Mouse (Mus musculus): ENCODE measurements around the gene Ctnna2. TPM values are rescaled to one million over a fixed set of nuclear protein-coding genes. Genes with fewer than 3 reads are reported as not detected.

Gene Ctnna2
- polyA plus RNA-seq, 1 experiment from 2014 or later: not detected

DNA sequence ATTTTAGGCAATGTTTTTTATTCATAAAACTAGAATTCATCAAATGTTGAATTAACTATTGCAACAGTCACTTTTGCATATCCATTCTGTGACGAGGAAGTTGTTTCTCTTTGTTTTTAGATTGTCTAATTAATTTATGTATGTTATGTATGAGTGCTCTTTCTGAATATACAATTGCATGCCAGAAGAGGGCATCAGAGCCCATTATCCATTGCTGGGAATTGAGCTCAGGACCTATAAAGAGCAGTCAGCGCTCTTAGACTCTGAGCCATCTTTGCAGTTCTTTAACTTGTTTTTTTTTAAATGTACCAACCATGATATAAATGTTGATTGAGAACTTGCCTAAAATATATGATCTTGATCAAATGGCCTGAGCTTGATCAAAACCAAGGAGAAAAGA, 340.7 kb downstream of the Ctnna2 start:
- Histone ChIP-seq H3K4me1 (ENCODE audit: insufficient read depth) (no peaks in the 10 kb centered on the region), H3K4me2 (ENCODE audit: low read depth, low read length) (no peak overlapping the region), H3K27me3 (ENCODE audit: insufficient read depth, low read length) (no peaks in the 10 kb centered on the region), H3K9me3 (ENCODE audit: low read length) (no peaks in the 10 kb centered on the region), H3K27ac (ENCODE audit: low read depth) (no peak overlapping the region), H3K9ac (replicated peaks) (no peak overlapping the region), H3K36me3 (replicated peaks; ENCODE audit: insufficient read depth, low read length) (no peaks in the 10 kb centered on the region), H3K4me3 (ENCODE audit: low read depth, low read length) (no peak overlapping the region)
- DNase-seq (no peak), ATAC-seq (no peak)
- TF ChIP-seq EP300 (IDR thresholded peaks at IDR 0.05; ENCODE audit: low read depth) (no peak), CTCF (IDR thresholded peaks at IDR 0.05; ENCODE audit: low read depth) (no peak)
- 70% methylated on average over 2 of the region's 2 CpGs for WGBS (ENCODE audit: insufficient replicate concordance)

DNA sequence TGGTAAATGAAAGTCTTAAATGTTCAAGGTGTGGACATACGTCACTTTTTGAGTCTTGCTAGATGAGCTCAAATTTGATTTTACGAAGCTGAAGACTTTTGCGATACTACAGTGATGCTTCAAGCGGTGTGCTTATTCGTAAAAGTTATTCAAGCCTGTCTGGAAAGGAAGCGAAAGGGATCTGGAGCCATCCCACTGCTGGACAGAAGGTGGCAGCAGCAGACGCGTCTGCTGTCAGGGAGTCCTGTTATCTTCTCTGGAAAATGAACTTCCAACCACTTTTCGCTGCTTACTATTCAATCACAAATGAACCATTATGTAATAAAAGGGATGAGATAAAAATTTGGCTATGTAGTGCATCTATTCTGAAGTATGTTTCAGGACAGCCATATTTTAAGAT, 345.5 kb downstream of the Ctnna2 start:
- WGBS (ENCODE audit: insufficient replicate concordance): 36% methylated on average over 9 of the region's 9 CpGs
- no peaks in the 10 kb centered on the region for H3K27me3 ChIP-seq (ENCODE audit: insufficient read depth, low read length)
- no peak for TF ChIP-seq EP300 (IDR thresholded peaks at IDR 0.05; ENCODE audit: low read depth)
- peak; percentile 64 for TF ChIP-seq CTCF (IDR thresholded peaks at IDR 0.05; ENCODE audit: low read depth)
- DNase-seq (peak; percentile 26), ATAC-seq (no peak)
- H3K9me3 ChIP-seq (ENCODE audit: low read length): no peaks in the 10 kb centered on the region
- no peak overlapping the region for H3K27ac ChIP-seq (ENCODE audit: low read depth)
- no peak overlapping the region for H3K9ac ChIP-seq (replicated peaks)
- no peak overlapping the region for H3K4me3 ChIP-seq (ENCODE audit: low read depth, low read length)
- H3K4me1 ChIP-seq (ENCODE audit: insufficient read depth): no peaks in the 10 kb centered on the region
- H3K4me2 ChIP-seq (ENCODE audit: low read depth, low read length): no peak overlapping the region
- no peaks in the 10 kb centered on the region for H3K36me3 ChIP-seq (replicated peaks; ENCODE audit: insufficient read depth, low read length)

DNA sequence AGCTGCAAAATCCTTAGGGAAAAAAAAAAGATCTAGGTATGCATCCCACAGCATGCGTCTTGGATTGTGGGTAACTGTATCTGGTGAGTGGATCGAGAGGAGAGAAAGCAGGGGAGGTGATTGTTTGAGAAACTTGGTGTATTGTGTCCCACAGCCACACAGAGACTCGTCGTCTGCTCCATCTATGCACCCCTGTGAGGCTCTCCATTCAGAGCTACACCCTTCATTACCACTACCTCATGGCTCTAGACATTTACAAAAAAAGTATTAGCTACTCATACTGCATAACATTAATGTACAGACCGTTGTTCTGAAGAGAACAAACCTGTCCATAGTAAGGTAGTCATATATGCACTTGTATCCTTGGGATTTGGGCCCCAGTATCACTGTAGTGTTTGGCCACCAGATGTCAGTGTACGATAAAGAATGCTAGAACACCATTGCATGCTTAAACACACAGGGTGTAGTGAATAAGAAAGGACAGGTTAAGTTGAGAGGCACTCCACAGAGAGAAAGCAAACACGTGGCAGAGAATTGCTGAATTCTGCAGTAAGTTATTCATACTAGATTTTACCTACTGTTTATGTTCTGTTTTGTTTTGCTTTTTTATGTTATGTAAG, 350.8 kb downstream of the Ctnna2 start:
- no peak for ATAC-seq
- no peak overlapping the region for H3K9ac ChIP-seq (replicated peaks)
- H3K27me3 ChIP-seq (ENCODE audit: insufficient read depth, low read length): no peaks in the 10 kb centered on the region
- 50% methylated on average over 7 of the region's 7 CpGs for WGBS (ENCODE audit: insufficient replicate concordance)
- no peaks in the 10 kb centered on the region for H3K9me3 ChIP-seq (ENCODE audit: low read length)
- H3K27ac ChIP-seq (ENCODE audit: low read depth): no peak overlapping the region
- no peaks in the 10 kb centered on the region for H3K36me3 ChIP-seq (replicated peaks; ENCODE audit: insufficient read depth, low read length)
- no peak overlapping the region for H3K4me3 ChIP-seq (ENCODE audit: low read depth, low read length)
- no peak overlapping the region for H3K4me2 ChIP-seq (ENCODE audit: low read depth, low read length)
- no peaks in the 10 kb centered on the region for H3K4me1 ChIP-seq (ENCODE audit: insufficient read depth)
- no peak for DNase-seq
- TF ChIP-seq EP300 (IDR thresholded peaks at IDR 0.05; ENCODE audit: low read depth) (no peak), CTCF (IDR thresholded peaks at IDR 0.05; ENCODE audit: low read depth) (peak; percentile 54)

DNA sequence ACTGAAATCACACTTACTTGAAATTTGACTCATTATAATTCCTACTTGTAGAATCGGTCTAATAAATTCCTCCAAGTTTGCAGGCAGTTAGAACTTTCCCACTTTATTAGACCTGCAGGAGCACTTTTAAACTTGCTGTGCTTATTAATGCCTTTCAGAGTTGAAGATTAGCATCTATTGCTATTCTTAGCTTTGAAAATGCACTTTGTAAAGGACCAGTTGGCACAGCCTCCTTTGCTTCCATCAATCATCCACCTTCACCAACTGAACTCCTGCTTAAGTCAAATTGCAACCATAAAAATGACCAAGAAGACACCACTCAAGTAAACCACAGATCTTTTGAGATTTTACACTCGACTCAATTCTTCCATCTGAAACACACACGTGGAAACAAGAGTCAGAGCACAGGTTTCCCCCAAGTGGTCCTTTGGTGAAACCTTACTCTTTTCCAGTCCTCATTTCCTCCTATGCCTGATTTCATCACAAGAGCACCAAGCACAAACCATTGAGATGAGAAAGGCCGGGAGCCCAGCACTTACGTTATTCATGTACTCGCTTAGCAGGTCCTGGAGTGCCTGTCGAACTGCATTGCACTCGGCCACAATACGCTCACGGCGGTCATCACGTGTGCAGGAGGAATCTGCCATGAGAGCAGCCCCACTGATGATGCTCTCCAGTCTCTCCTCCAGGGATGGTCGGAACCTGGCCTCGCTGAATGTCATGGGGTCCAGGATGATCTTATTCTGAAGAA, 374.7 kb downstream of the Ctnna2 start:
- Histone ChIP-seq H3K4me2 (ENCODE audit: low read depth, low read length) (no peak overlapping the region), H3K9ac (replicated peaks) (no peak overlapping the region), H3K9me3 (ENCODE audit: low read length) (no peaks in the 10 kb centered on the region), H3K4me1 (ENCODE audit: insufficient read depth) (no peaks in the 10 kb centered on the region), H3K36me3 (replicated peaks; ENCODE audit: insufficient read depth, low read length) (no peaks in the 10 kb centered on the region), H3K27ac (ENCODE audit: low read depth) (no peak overlapping the region), H3K4me3 (ENCODE audit: low read depth, low read length) (no peak overlapping the region), H3K27me3 (ENCODE audit: insufficient read depth, low read length) (no peaks in the 10 kb centered on the region)
- WGBS (ENCODE audit: insufficient replicate concordance): 82% methylated on average over 14 of the region's 14 CpGs
- TF ChIP-seq EP300 (IDR thresholded peaks at IDR 0.05; ENCODE audit: low read depth) (no peak), CTCF (IDR thresholded peaks at IDR 0.05; ENCODE audit: low read depth) (no peak)
- ATAC-seq (no peak), DNase-seq (no peak)

DNA sequence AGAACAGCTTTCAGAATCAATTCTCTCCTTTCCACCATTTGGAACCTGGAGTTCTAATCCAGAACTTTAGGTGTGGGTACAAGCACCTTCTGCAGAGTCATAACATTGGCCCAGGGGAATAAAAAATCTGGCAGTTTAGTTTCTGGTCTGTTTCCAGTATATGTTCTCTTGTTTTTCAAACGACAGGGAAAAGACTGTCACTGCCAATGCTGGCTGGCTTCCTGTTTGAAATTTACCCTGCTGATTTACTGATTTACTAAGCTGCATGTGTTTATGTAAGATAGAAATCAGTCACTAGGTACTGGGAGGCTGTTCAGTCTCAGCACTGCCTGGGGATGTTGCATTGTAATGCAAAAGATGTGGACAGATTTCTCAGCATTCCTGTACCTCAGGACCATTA, 375.6 kb downstream of the Ctnna2 start:
- no peak overlapping the region for H3K9ac ChIP-seq (replicated peaks)
- WGBS (ENCODE audit: insufficient replicate concordance): 8% methylated on average over 1 of the region's 1 CpGs
- no peak overlapping the region for H3K27ac ChIP-seq (ENCODE audit: low read depth)
- H3K4me3 ChIP-seq (ENCODE audit: low read depth, low read length): no peak overlapping the region
- no peaks in the 10 kb centered on the region for H3K36me3 ChIP-seq (replicated peaks; ENCODE audit: insufficient read depth, low read length)
- ATAC-seq (no peak), DNase-seq (no peak)
- no peak for TF ChIP-seq CTCF (IDR thresholded peaks at IDR 0.05; ENCODE audit: low read depth)
- TF ChIP-seq EP300 (IDR thresholded peaks at IDR 0.05; ENCODE audit: low read depth): no peak
- no peaks in the 10 kb centered on the region for H3K27me3 ChIP-seq (ENCODE audit: insufficient read depth, low read length)
- no peaks in the 10 kb centered on the region for H3K9me3 ChIP-seq (ENCODE audit: low read length)
- H3K4me2 ChIP-seq (ENCODE audit: low read depth, low read length): no peak overlapping the region
- no peaks in the 10 kb centered on the region for H3K4me1 ChIP-seq (ENCODE audit: insufficient read depth)

DNA sequence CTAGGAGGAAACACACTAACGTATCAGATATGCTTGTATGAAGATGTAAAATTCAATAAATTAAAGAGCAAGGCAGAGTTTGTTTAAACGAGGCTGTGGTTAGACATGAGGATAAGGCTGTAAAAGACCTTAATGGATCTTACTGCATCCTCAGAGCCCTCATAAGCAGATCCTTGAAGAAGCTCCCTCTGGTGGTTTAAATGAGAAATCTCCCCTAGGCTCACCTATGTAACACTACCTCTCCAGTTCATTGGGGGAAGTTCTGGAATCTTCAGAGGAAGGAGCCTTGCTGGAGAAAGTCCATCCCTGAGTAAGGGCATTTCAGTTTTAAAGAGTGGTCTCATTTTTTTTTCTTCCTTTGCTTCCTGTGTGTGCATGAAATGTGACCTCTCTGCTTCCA, 380.3 kb downstream of the Ctnna2 start:
- no peak overlapping the region for H3K9ac ChIP-seq (replicated peaks)
- no peaks in the 10 kb centered on the region for H3K27me3 ChIP-seq (ENCODE audit: insufficient read depth, low read length)
- 46% methylated on average over 2 of the region's 2 CpGs for WGBS (ENCODE audit: insufficient replicate concordance)
- H3K4me3 ChIP-seq (ENCODE audit: low read depth, low read length): no peak overlapping the region
- no peaks in the 10 kb centered on the region for H3K4me1 ChIP-seq (ENCODE audit: insufficient read depth)
- ATAC-seq (no peak), DNase-seq (no peak)
- H3K9me3 ChIP-seq (ENCODE audit: low read length): no peaks in the 10 kb centered on the region
- no peaks in the 10 kb centered on the region for H3K36me3 ChIP-seq (replicated peaks; ENCODE audit: insufficient read depth, low read length)
- H3K4me2 ChIP-seq (ENCODE audit: low read depth, low read length): no peak overlapping the region
- H3K27ac ChIP-seq (ENCODE audit: low read depth): no peak overlapping the region
- TF ChIP-seq CTCF (IDR thresholded peaks at IDR 0.05; ENCODE audit: low read depth) (peak; percentile 27; the same call in 1 of the 2 replicates), EP300 (IDR thresholded peaks at IDR 0.05; ENCODE audit: low read depth) (no peak)

All from liver, postnatal 0 days (tissue).